Mouse (Mus musculus): ENCODE data around the gene Zfp592. TPM values are rescaled to one million over a fixed set of nuclear protein-coding genes. Genes with fewer than 3 reads are reported as not detected.
A peak's percentile ranks its signal among the peaks of the same experiment; 100 is the strongest.
"Not testable (repeated sequence)": the region's sequence is repeated elsewhere in the genome, so short reads cannot be mapped to it uniquely, and the experiment has no call there.

Gene Zfp592
- total RNA-seq (2021), result 10 to 100 TPM; 15.2 to 15.5 TPM
- long read RNA-seq, experiment 1, full-length matches to known transcripts, result 5 of 7 reads
- long read RNA-seq, experiment 1, partial matches to known transcripts, result 1 of 7 reads
- long read RNA-seq, experiment 1, other reads (novel, unspliced or antisense), result 1 of 7 reads
- long read RNA-seq, experiment 2, full-length matches to known transcripts, result 2 of 9 reads
- long read RNA-seq, experiment 2, partial matches to known transcripts, result 6 of 9 reads
- long read RNA-seq, experiment 2, other reads (novel, unspliced or antisense), result 1 of 9 reads

GRCm38 (mm10) chr7:80992980-80993833, at the start of gene Zfp592:
TSS of gene Zfp592 (plus strand) at chr7:80993681.
- peak; percentile 83 for DNase-seq (ENCODE audit: low spot score)

- peak; percentile 94 for DNase-seq (ENCODE audit: low spot score)
Observed at GRCm38 (mm10) chr7:80947445-80948350, 45.8 kb upstream of the Zfp592 start, which contains the start of gene Sec11a. TSS of gene Sec11a (minus strand) at chr7:80947780.

GRCm38 (mm10) chr7:80951461-80951860, 42.0 kb upstream of the Zfp592 start:
- no peak for DNase-seq (ENCODE audit: low spot score)

- no peak for DNase-seq (ENCODE audit: low spot score)
Observed at GRCm38 (mm10) chr7:80952140-80952539, 41.3 kb upstream of the Zfp592 start.

GRCm38 (mm10) chr7:80954251-80954650, 39.2 kb upstream of the Zfp592 start:
- no peak for DNase-seq (ENCODE audit: low spot score)

GRCm38 (mm10) chr7:80956891-80957290, 36.6 kb upstream of the Zfp592 start:
- no peak for DNase-seq (ENCODE audit: low spot score)

- no peak for DNase-seq (ENCODE audit: low spot score)
Observed at GRCm38 (mm10) chr7:80959003-80959402, 34.5 kb upstream of the Zfp592 start.

- no peak for DNase-seq (ENCODE audit: low spot score)
Observed at GRCm38 (mm10) chr7:80962799-80963198, 30.7 kb upstream of the Zfp592 start.

- DNase-seq (ENCODE audit: low spot score), result no peak
Observed at GRCm38 (mm10) chr7:80970913-80971312, 22.6 kb upstream of the Zfp592 start.

GRCm38 (mm10) chr7:80971419-80971818, 22.1 kb upstream of the Zfp592 start:
- DNase-seq (ENCODE audit: low spot score), result no peak

GRCm38 (mm10) chr7:80972082-80972481, 21.4 kb upstream of the Zfp592 start:
- DNase-seq (ENCODE audit: low spot score), result no peak

- not testable (repeated sequence) for DNase-seq (ENCODE audit: low spot score)
Observed at GRCm38 (mm10) chr7:80972920-80973637, 20.4 kb upstream of the Zfp592 start.

GRCm38 (mm10) chr7:80973638-80974015, 19.9 kb upstream of the Zfp592 start:
- DNase-seq (ENCODE audit: low spot score), result not testable (repeated sequence)

- no peak for DNase-seq (ENCODE audit: low spot score)
Observed at GRCm38 (mm10) chr7:80980566-80980965, 12.9 kb upstream of the Zfp592 start.

- no peak for DNase-seq (ENCODE audit: low spot score)
Observed at GRCm38 (mm10) chr7:80986458-80987187, 6.9 kb upstream of the Zfp592 start.

- no peak for DNase-seq (ENCODE audit: low spot score)
Observed at GRCm38 (mm10) chr7:80987805-80988625, 5.5 kb upstream of the Zfp592 start.

GRCm38 (mm10) chr7:80990276-80990675, 3.2 kb upstream of the Zfp592 start:
- no peak for DNase-seq (ENCODE audit: low spot score)

GRCm38 (mm10) chr7:80991589-80991988, 1.9 kb upstream of the Zfp592 start:
- DNase-seq (ENCODE audit: low spot score), result no peak

GRCm38 (mm10) chr7:80992063-80992462, 1.4 kb upstream of the Zfp592 start:
- DNase-seq (ENCODE audit: low spot score), result peak; percentile 24
